Comparison of ENCODE assay signal across 8 mouse cellular contexts in genomic region chr6:113852318-113852717, GRCm38 (mm10).
DNase-seq lines count a peak whose midpoint lies in the region; ATAC-seq and TF ChIP-seq lines count a peak whose summit lies in the region.

No protein-coding gene starts in this region.

- H3K9me3 ChIP-seq in MEL (replicated peaks; ENCODE audit: insufficient read depth, low read length) = no peaks in the 10 kb centered on the region
- no peaks in the 10 kb centered on the region for H3K9me3 ChIP-seq in limb, embryonic 13.5 days

- DNase-seq in layer of hippocampus, postnatal 10 days (ENCODE audit: low spot score in 2 of 2) = peak; percentile 58 to 64
- DNase-seq in layer of hippocampus, adult 9-10 months (ENCODE audit: low spot score) = no peak
- DNase-seq in MEL (ENCODE audit: low read depth, low spot score) = peak; percentile 63
- DNase-seq in embryo, embryonic 11.5 days (ENCODE audit: low read depth, low spot score) = peak; percentile 79
- peak; percentile 89 for DNase-seq in heart, postnatal 4 days
- DNase-seq in ovary, postnatal 36 days (ENCODE audit: low spot score) = peak; percentile 75

- no peaks in the 10 kb centered on the region for H3K27me3 ChIP-seq in MEL (ENCODE audit: control insufficient read depth in 1 of 2, insufficient read depth in 2 of 2, low read length in 2 of 2)
- H3K27me3 ChIP-seq in limb, embryonic 13.5 days = no peaks in the 10 kb centered on the region

- TF ChIP-seq RAD21 in MEL (IDR thresholded peaks at IDR 0.05; ENCODE audit: low read depth, low read length) = no peak

- H3K4me2 ChIP-seq in limb, embryonic 13.5 days (replicated peaks) = no peak overlapping the region

- no peaks in the 10 kb centered on the region for H3K79me2 ChIP-seq in MEL (ENCODE audit: control insufficient read depth, insufficient read depth, low read length, poor library complexity)

- TF ChIP-seq EP300 in MEL (IDR thresholded peaks at IDR 0.05; ENCODE audit: low read depth in 1 of 2, low read length in 2 of 2) = no peak

- H3K9ac ChIP-seq in MEL (ENCODE audit: control insufficient read depth, low read depth, low read length, poor library complexity, severe bottlenecking) = no peak overlapping the region
- no peak overlapping the region for H3K9ac ChIP-seq in limb, embryonic 13.5 days

- H3K27ac ChIP-seq in MEL (ENCODE audit: control insufficient read depth, low read depth, low read length) = no peak overlapping the region
- no peak overlapping the region for H3K27ac ChIP-seq in limb, embryonic 13.5 days

- H3K4me3 ChIP-seq in MEL (ENCODE audit: control insufficient read depth in 1 of 2, insufficient read depth in 1 of 2, low read depth in 2 of 2, low read length in 2 of 2) = no peak overlapping the region
- no peak overlapping the region for H3K4me3 ChIP-seq in limb, embryonic 13.5 days

- TF ChIP-seq CTCF in MEL (IDR thresholded peaks at IDR 0.05 in 2 of 3, conservative IDR thresholded peaks at IDR 0.05 in 1 of 3; ENCODE audit: control insufficient read depth in 1 of 3, insufficient read depth in 1 of 3, low read depth in 2 of 3, low read length in 3 of 3, poor library complexity in 1 of 3, severe bottlenecking in 1 of 3) = no peak

- no peak for TF ChIP-seq POLR2A in MEL (IDR thresholded peaks at IDR 0.05; ENCODE audit: control insufficient read depth in 1 of 2, insufficient read depth in 1 of 2, low read depth in 1 of 2, low read length in 2 of 2, poor library complexity in 1 of 2)

- ATAC-seq in limb, embryonic 13.5 days (ENCODE audit: low FRiP score, low read depth) = peak; percentile 87
- ATAC-seq in CD4-positive, CD25-positive, alpha-beta regulatory T cell, adult 4 months = no peak

- no peaks in the 10 kb centered on the region for H3K4me1 ChIP-seq in MEL (ENCODE audit: control insufficient read depth in 1 of 2, insufficient read depth in 2 of 2, low read length in 2 of 2)
- no peaks in the 10 kb centered on the region for H3K4me1 ChIP-seq in limb, embryonic 13.5 days

- 7% methylated on average over 3 of the region's 3 CpGs for WGBS in limb, embryonic 13.5 days

- H3K36me3 ChIP-seq in MEL (ENCODE audit: control insufficient read depth in 1 of 2, insufficient read depth in 2 of 2, low read length in 2 of 2) = no peaks in the 10 kb centered on the region
- H3K36me3 ChIP-seq in limb, embryonic 13.5 days = no peaks in the 10 kb centered on the region

TF ChIP-seq in MEL, 35 proteins besides CTCF, POLR2A, EP300 and RAD21:
- TF ChIP-seq CHD2 (IDR thresholded peaks at IDR 0.05; ENCODE audit: low read length) = no peak
- TF ChIP-seq SIN3A (IDR thresholded peaks at IDR 0.05; ENCODE audit: low read length) = peak; percentile 76
- TF ChIP-seq MYC (IDR thresholded peaks at IDR 0.05; ENCODE audit: low read depth, low read length) = no peak
- TF ChIP-seq MXI1 (IDR thresholded peaks at IDR 0.05; ENCODE audit: low read depth, low read length) = peak; percentile 74
